Mouse (Mus musculus): ENCODE results near the gene Atg9a. TPM values are rescaled to one million over a fixed set of nuclear protein-coding genes. Genes with fewer than 3 reads are reported as not detected.
A peak's percentile ranks its signal among the peaks of the same experiment; 100 is the strongest.

The Atg9a gene
- polyA plus RNA-seq, 1 experiment from 2014 or later = 17.4 TPM

- peak within 1 kb of the TSS; percentile 82 for H3K4me3 ChIP-seq (ENCODE audit: low read depth, low read length)
- H3K9ac ChIP-seq (ENCODE audit: low read length) = peak within 1 kb of the TSS; percentile 88
- H3K27me3 ChIP-seq (ENCODE audit: control insufficient read depth, insufficient read depth, low read length) = no peaks in the 10 kb centered on the region
- peak; percentile 89 for ATAC-seq (ENCODE audit: low FRiP score, low TSS enrichment)
- under 1% methylated on average over 87 of the region's 91 CpGs for WGBS
- TF ChIP-seq CTCF (IDR thresholded peaks at IDR 0.05; ENCODE audit: low read depth) (peak; percentile 71), EP300 (optimal IDR thresholded peaks at IDR 0.05) (no peak)
- peaks cover 35% of the 10 kb centered on the region for H3K36me3 ChIP-seq (ENCODE audit: control insufficient read depth, insufficient read depth, low read length)
- peak; percentile 98 for DNase-seq (ENCODE audit: low spot score)
- peak within 1 kb of the TSS; percentile 96 for H3K27ac ChIP-seq (replicated peaks)
- peak within 1 kb of the TSS; percentile 89 for H3K4me2 ChIP-seq (replicated peaks; ENCODE audit: low read depth)
- no peaks in the 10 kb centered on the region for H3K9me3 ChIP-seq (ENCODE audit: control insufficient read depth, low read length)
- H3K4me1 ChIP-seq (replicated peaks; ENCODE audit: control insufficient read depth, insufficient read depth) = 0 out of 2 replicates have a peak, but pooled peaks cover 3% of the 10 kb centered on the region
Observed at GRCm38 (mm10) chr1:75142301-75143261, 49.4 kb downstream of the Atg9a start, which contains the start of the genes Cnppd1 and Retreg2. TSS of gene Cnppd1 (minus strand) at chr1:75142711. TSS of gene Retreg2 (plus strand) at chr1:75142778.

GRCm38 (mm10) chr1:75141486-75142190 is 50.4 kb downstream of the Atg9a start:
- peak; percentile 61 for ATAC-seq (ENCODE audit: low FRiP score, low TSS enrichment)
- WGBS = under 1% methylated on average over 53 of the region's 53 CpGs

GRCm38 (mm10) chr1:75140601-75141190 is 51.3 kb downstream of the Atg9a start:
- Histone ChIP-seq H3K4me1 (replicated peaks; ENCODE audit: control insufficient read depth, insufficient read depth) (0 out of 2 replicates have a peak, but pooled peaks cover 3% of the 10 kb centered on the region), H3K27ac (replicated peaks) (peak overlapping the region; percentile 96), H3K9ac (ENCODE audit: low read length) (peak overlapping the region; percentile 88), H3K36me3 (ENCODE audit: control insufficient read depth, insufficient read depth, low read length) (peaks cover 30% of the 10 kb centered on the region), H3K27me3 (ENCODE audit: control insufficient read depth, insufficient read depth, low read length) (no peaks in the 10 kb centered on the region), H3K9me3 (ENCODE audit: control insufficient read depth, low read length) (no peaks in the 10 kb centered on the region), H3K4me3 (ENCODE audit: low read depth, low read length) (peak overlapping the region; percentile 82), H3K4me2 (replicated peaks; ENCODE audit: low read depth) (peak overlapping the region; percentile 89)
- 32% methylated on average over 4 of the region's 4 CpGs for WGBS
- ATAC-seq (ENCODE audit: low FRiP score, low TSS enrichment) (no peak; the same call in 1 of the 2 replicates), DNase-seq (ENCODE audit: low spot score) (no peak)
- TF ChIP-seq CTCF (IDR thresholded peaks at IDR 0.05; ENCODE audit: low read depth) = no peak
- no peak for TF ChIP-seq EP300 (optimal IDR thresholded peaks at IDR 0.05)

More at GRCm38 (mm10) chr1:75141486-75142190, 50.4 kb downstream of the Atg9a start:
- H3K4me1 ChIP-seq (replicated peaks; ENCODE audit: control insufficient read depth, insufficient read depth) = 0 out of 2 replicates have a peak, but pooled peaks cover 3% of the 10 kb centered on the region
- H3K9ac ChIP-seq (ENCODE audit: low read length) = peak overlapping the region; percentile 88
- TF ChIP-seq EP300 (optimal IDR thresholded peaks at IDR 0.05) (no peak), CTCF (IDR thresholded peaks at IDR 0.05; ENCODE audit: low read depth) (no peak)
- peaks cover 34% of the 10 kb centered on the region for H3K36me3 ChIP-seq (ENCODE audit: control insufficient read depth, insufficient read depth, low read length)
- peak overlapping the region; percentile 82 for H3K4me3 ChIP-seq (ENCODE audit: low read depth, low read length)
- H3K27ac ChIP-seq (replicated peaks) = peak overlapping the region; percentile 96
- H3K27me3 ChIP-seq (ENCODE audit: control insufficient read depth, insufficient read depth, low read length) = no peaks in the 10 kb centered on the region
- peak overlapping the region; percentile 89 for H3K4me2 ChIP-seq (replicated peaks; ENCODE audit: low read depth)
- H3K9me3 ChIP-seq (ENCODE audit: control insufficient read depth, low read length) = no peaks in the 10 kb centered on the region
- peak; percentile 83 for DNase-seq (ENCODE audit: low spot score)

GRCm38 (mm10) chr1:75138448-75138847 is 53.5 kb downstream of the Atg9a start:
- Histone ChIP-seq H3K9me3 (ENCODE audit: control insufficient read depth, low read length) (no peaks in the 10 kb centered on the region), H3K4me2 (replicated peaks; ENCODE audit: low read depth) (no peak overlapping the region), H3K4me3 (ENCODE audit: low read depth, low read length) (no peak overlapping the region), H3K9ac (ENCODE audit: low read length) (no peak overlapping the region), H3K36me3 (ENCODE audit: control insufficient read depth, insufficient read depth, low read length) (peaks cover 24% of the 10 kb centered on the region), H3K4me1 (replicated peaks; ENCODE audit: control insufficient read depth, insufficient read depth) (0 out of 2 replicates have a peak, but pooled peaks cover 3% of the 10 kb centered on the region), H3K27ac (replicated peaks) (no peak overlapping the region), H3K27me3 (ENCODE audit: control insufficient read depth, insufficient read depth, low read length) (no peaks in the 10 kb centered on the region)
- TF ChIP-seq CTCF (IDR thresholded peaks at IDR 0.05; ENCODE audit: low read depth) (no peak), EP300 (optimal IDR thresholded peaks at IDR 0.05) (no peak)
- ATAC-seq (ENCODE audit: low FRiP score, low TSS enrichment) = no peak
- WGBS = 96% methylated on average over 2 of the region's 2 CpGs
- DNase-seq (ENCODE audit: low spot score) = no peak

- Histone ChIP-seq H3K4me1 (replicated peaks; ENCODE audit: control insufficient read depth, insufficient read depth) (no peaks in the 10 kb centered on the region), H3K4me3 (ENCODE audit: low read depth, low read length) (no peak overlapping the region), H3K4me2 (replicated peaks; ENCODE audit: low read depth) (no peak overlapping the region), H3K9me3 (ENCODE audit: control insufficient read depth, low read length) (no peaks in the 10 kb centered on the region), H3K36me3 (ENCODE audit: control insufficient read depth, insufficient read depth, low read length) (peaks cover 24% of the 10 kb centered on the region), H3K27ac (replicated peaks) (no peak overlapping the region), H3K9ac (ENCODE audit: low read length) (no peak overlapping the region), H3K27me3 (ENCODE audit: control insufficient read depth, insufficient read depth, low read length) (no peaks in the 10 kb centered on the region)
- 65% methylated on average over 3 of the region's 3 CpGs for WGBS
- ATAC-seq (ENCODE audit: low FRiP score, low TSS enrichment) (no peak), DNase-seq (ENCODE audit: low spot score) (no peak)
- TF ChIP-seq EP300 (optimal IDR thresholded peaks at IDR 0.05) = no peak
- no peak for TF ChIP-seq CTCF (IDR thresholded peaks at IDR 0.05; ENCODE audit: low read depth)
Observed at GRCm38 (mm10) chr1:75136730-75137129, 55.3 kb downstream of the Atg9a start.

Measured in stomach, postnatal 0 days (tissue).